ENCODE assay signal across 21 mouse cellular contexts in the genomic region with DNA sequence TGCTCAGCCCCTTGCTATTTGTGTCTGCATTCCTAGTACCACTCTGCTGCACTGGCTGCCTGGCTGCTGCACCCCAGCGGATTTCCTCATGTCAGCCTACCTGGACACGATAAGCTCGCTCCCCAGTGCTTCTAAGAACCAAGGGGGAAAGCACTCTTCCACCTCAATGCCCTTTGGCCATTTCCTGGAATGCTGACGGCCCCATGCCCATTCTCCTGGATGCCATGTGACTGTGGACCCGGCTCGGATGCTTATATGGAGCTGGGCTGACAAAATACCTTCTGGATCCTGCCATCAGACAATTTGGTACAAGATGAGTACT. TPM values are rescaled to one million over a fixed set of nuclear protein-coding genes. Genes with fewer than 3 reads are reported as not detected.
DNase-seq lines count a peak whose midpoint lies in the region; ATAC-seq lines count a peak whose summit lies in the region.
"Had no signal": no experiment of that assay in that cellular context is flagged by ENCODE, and none has a peak within 500 bp of the region (broad histone marks: within the 10 kb centered on the region; RNA-seq: fewer than 3 reads in every experiment).

No protein-coding gene starts in this region.

- 64% methylated on average over 6 of the region's 6 CpGs for WGBS in kidney, embryonic 14.5 days

- no peaks in the 10 kb centered on the region for H3K27me3 ChIP-seq in kidney, embryonic 14.5 days (ENCODE audit: control insufficient read depth, insufficient read depth, low read length)
- H3K27me3 ChIP-seq: embryonic facial prominence, embryonic 13.5 days; forebrain, embryonic 13.5 days; heart, embryonic 15.5 days; hindbrain, embryonic 13.5 days had no signal

- no peak for ATAC-seq in kidney, embryonic 14.5 days (ENCODE audit: low FRiP score, low TSS enrichment)
- ATAC-seq: forebrain, embryonic 13.5 days; hindbrain, postnatal 0 days had no signal

- intact Hi-C loops in gastrocnemius, postnatal 14 days (cut with DNase I; ENCODE audit: low total_unique reads), result no loop called here

- no peaks in the 10 kb centered on the region for H3K9me3 ChIP-seq in kidney, embryonic 14.5 days (ENCODE audit: control insufficient read depth, low read length)
- H3K9me3 ChIP-seq: embryonic facial prominence, embryonic 13.5 days; forebrain, embryonic 13.5 days; heart, embryonic 15.5 days; hindbrain, embryonic 13.5 days had no signal

- peak; percentile 24 for DNase-seq in kidney, adult 18-20 months
- DNase-seq in kidney, adult 8-10 months, result no peak
- peak; percentile 36 for DNase-seq in kidney, postnatal 14 days
- DNase-seq in retina, postnatal 1 day, result peak; percentile 73
- no peak for DNase-seq in retina, embryonic 14.5 days (ENCODE audit: low spot score)
- peak; percentile 32 to 50 for DNase-seq in kidney, postnatal 25 days
- no peak for DNase-seq in gastrocnemius, postnatal 14 days
- DNase-seq: cerebellum, adult 11-12 months; gastrocnemius, adult 2 months; gastrocnemius, postnatal 36 days; heart, postnatal 14 days had no signal

- no peak overlapping the region for H3K9ac ChIP-seq in kidney, embryonic 14.5 days (ENCODE audit: low read depth, low read length)
- H3K9ac ChIP-seq: embryonic facial prominence, embryonic 13.5 days; forebrain, embryonic 13.5 days; heart, embryonic 15.5 days had no signal

- H3K27ac ChIP-seq in kidney, embryonic 14.5 days (ENCODE audit: low read depth, low read length), result no peak overlapping the region
- H3K27ac ChIP-seq: embryonic facial prominence, embryonic 13.5 days; gastrocnemius, adult 2 months; heart, embryonic 15.5 days; hindbrain, postnatal 0 days had no signal

- peaks cover 40% of the 10 kb centered on the region for H3K36me3 ChIP-seq in kidney, embryonic 14.5 days (ENCODE audit: control insufficient read depth, insufficient read depth, low read length)

- H3K4me1 ChIP-seq in kidney, embryonic 14.5 days (ENCODE audit: control insufficient read depth, insufficient read depth, low read length), result no peaks in the 10 kb centered on the region
- H3K4me1 ChIP-seq: embryonic facial prominence, embryonic 13.5 days had no signal

- no peak overlapping the region for H3K4me2 ChIP-seq in kidney, embryonic 14.5 days (replicated peaks; ENCODE audit: low read depth, low read length)
- H3K4me2 ChIP-seq: embryonic facial prominence, embryonic 13.5 days; forebrain, embryonic 13.5 days; heart, embryonic 11.5 days; heart, embryonic 15.5 days; hindbrain, embryonic 13.5 days had no signal

- H3K4me3 ChIP-seq in kidney, embryonic 14.5 days (ENCODE audit: low read length), result no peak overlapping the region
- H3K4me3 ChIP-seq: embryonic facial prominence, embryonic 13.5 days; forebrain, embryonic 13.5 days; gastrocnemius, adult 2 months; heart, embryonic 15.5 days; hindbrain, embryonic 13.5 days had no signal

RNA-seq across cellular contexts. Expression of a gene that starts 10.9 kb away (rescaled TPM):
- 231 and 315 TPM in 2 replicates for polyA plus RNA-seq in kidney, embryonic 14.5 days (2014; fragmentation: Nextera tagmentation; extraction: Ambion mirVana)
- 10 to 100 TPM; 12.5 to 31.5 TPM for total RNA-seq in gastrocnemius, postnatal 14 days (2021)

RNA-seq across cellular contexts. Expression of a gene that starts 13.9 kb away (rescaled TPM):
- 19.2 and 20.3 TPM in 2 replicates for polyA plus RNA-seq in kidney, embryonic 14.5 days (2014; fragmentation: Nextera tagmentation; extraction: Ambion mirVana)
- total RNA-seq in gastrocnemius, postnatal 14 days (2021), result 1 to 10 TPM; 7.6 to 8.5 TPM

RNA-seq across cellular contexts. Expression of a gene that starts 32.5 kb away (rescaled TPM):
- 2.2 and 2.5 TPM in 2 replicates for polyA plus RNA-seq in kidney, embryonic 14.5 days (2014; fragmentation: Nextera tagmentation; extraction: Ambion mirVana)
- total RNA-seq in gastrocnemius, postnatal 14 days (2021), result not detected
- total RNA-seq: adrenal gland, postnatal 10 days; gastrocnemius, adult 2 months; gastrocnemius, postnatal 36 days; heart, postnatal 14 days; hematopoietic stem cell, adult 5-6 weeks had no signal
- polyA plus RNA-seq: cortical plate, adult 2 months; heart, embryonic 15.5 days had no signal

Comparison
In these comparisons a context has a peak if more than half of its experiments do, and no peak if none do; other contexts are left out.
1. DNase-seq: peak in kidney, adult 18-20 months (single experiment), kidney, postnatal 14 days (single experiment), retina, postnatal 1 day (single experiment) and kidney, postnatal 25 days (2 of 2); none in kidney, adult 8-10 months (0 of 2), retina, embryonic 14.5 days (single experiment) and gastrocnemius, postnatal 14 days (single experiment).